Mouse (Mus musculus) lung, postnatal 14 days (tissue): ENCODE results near the gene Pknox2.

Experiments used
- DNase-seq: peaks from one replicate; pipeline ENCODE4 v3.0.0; 2021

The Pknox2 gene

GRCm38 (mm10) chr9:36873796-36874195, 273.4 kb downstream of the Pknox2 start:
- no peak for DNase-seq

DNA sequence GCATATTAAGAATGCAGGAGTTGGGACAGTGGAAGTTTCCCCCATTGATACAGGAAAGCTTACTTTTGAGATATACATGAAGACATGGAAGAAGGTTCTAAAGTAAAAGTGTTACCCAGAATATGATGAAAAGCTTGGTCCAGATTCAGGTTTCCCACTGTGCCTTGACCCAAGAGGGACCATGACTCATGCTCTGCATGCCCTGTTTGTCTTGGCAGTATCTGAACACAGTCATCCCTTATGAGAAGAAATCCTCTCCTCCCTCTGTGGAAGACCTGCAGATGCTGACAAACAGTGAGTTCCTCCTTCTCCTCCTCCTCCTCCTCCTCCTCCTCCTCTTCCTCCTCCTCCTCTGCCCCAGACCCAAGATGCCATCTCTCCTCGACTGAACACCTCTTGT, 276.9 kb downstream of the Pknox2 start:
- no peak for DNase-seq

DNA sequence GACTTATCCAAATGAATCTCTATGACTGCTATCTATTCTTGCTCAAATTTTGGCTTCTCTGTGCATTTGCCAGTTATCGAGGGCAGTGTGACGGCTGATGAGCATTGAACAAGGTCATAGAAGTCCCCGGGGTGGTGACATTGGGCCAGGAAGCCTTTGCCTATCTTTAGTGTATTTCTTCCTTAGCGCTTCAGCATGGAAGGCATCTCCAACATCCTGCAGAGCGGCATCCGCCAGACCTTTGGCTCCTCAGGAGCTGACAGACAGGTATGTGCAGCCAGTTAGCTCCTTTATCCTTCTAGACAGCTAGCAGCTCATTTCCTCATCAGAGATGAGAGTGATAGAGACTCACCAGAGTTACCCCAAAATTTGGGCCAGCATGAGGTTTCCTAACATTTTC, 278.5 kb downstream of the Pknox2 start:
- DNase-seq = no peak

GRCm38 (mm10) chr9:36864862-36865813, 282.1 kb downstream of the Pknox2 start:
- DNase-seq = no peak

DNA sequence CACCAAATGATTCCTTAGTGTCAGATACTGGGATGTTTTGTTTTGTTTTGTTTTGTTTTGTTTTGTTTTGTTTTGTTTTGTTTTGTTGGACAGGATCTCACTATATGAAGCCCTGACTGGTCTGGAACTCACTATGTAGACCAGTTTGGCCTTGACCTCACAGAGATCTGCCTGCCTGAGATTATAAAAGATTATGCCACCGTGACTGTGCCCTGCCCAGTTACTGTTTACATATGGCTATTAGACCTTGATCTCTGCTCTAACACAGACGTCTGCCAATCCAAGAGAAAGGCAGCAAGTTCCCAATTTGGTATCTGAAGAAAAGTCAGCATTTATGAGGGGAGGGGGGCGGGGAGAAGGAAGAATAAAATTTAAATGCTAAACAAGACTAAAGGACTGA, 283.5 kb downstream of the Pknox2 start:
- DNase-seq = no peak

GRCm38 (mm10) chr9:36862576-36862975, 284.6 kb downstream of the Pknox2 start:
- no peak for DNase-seq

DNA sequence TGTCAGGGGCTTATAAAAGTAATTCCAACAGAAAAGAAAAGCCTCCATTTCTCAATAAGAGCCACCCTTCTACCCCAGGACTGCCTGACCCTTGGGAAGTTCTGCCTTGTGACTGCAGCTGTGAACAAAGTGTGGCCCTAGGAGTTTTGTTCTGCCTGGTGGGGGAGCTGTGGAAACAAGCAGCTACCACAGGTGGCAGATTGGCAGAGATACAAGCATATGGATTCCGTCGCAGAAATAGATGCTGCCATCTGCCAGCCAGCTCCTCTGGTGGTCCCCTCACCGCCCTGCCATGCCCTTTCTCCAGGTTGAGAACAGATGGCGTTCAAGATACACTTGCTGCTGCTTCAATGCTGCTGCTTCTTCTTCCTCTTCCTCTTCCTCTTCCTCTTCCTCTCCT, 288.5 kb downstream of the Pknox2 start:
- DNase-seq = no peak

- no peak for DNase-seq
Measured at GRCm38 (mm10) chr9:36857476-36858117, 289.6 kb downstream of the Pknox2 start.

- DNase-seq = no peak
Measured at GRCm38 (mm10) chr9:36856351-36856750, 290.9 kb downstream of the Pknox2 start.

DNA sequence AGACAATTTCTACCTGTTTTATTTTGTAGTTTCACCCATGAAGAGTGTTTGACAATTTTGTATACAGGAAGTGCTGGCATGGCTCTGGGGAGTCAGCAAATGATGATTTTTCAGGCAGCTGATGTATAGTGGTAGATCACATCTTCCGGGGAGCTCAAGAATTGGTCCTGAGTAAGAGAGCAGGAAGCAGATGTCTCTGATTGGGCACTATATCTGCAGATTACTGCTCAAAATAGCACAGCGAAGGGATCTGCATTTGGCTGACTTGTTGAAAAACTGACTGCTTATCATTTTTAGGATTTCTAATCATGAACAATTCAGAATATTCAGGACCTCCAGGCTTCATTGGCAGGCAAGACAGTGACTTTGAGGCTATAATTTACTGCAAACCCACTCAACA, 295.0 kb downstream of the Pknox2 start:
- no peak for DNase-seq

GRCm38 (mm10) chr9:36850091-36850490, 297.1 kb downstream of the Pknox2 start:
- DNase-seq = no peak

DNA sequence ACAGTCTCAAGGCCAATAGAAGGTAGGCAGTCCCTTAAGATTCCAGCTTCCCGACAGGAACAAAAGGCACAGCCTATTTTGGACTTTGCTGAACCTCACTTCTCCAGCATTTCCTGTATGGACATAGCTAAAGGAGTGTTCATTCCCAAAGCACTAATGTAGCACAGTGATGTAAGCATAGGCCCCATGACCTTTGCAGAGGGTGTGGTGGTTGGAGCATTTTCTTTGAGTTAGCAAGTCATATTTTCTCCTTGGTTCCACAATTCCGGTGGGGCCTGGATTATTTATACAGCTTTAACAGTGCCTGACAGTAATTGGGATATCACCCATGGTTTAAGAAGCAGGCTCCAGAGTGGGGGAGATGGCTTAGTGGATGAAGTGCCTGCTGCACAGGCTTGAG, 298.5 kb downstream of the Pknox2 start:
- DNase-seq = no peak

DNA sequence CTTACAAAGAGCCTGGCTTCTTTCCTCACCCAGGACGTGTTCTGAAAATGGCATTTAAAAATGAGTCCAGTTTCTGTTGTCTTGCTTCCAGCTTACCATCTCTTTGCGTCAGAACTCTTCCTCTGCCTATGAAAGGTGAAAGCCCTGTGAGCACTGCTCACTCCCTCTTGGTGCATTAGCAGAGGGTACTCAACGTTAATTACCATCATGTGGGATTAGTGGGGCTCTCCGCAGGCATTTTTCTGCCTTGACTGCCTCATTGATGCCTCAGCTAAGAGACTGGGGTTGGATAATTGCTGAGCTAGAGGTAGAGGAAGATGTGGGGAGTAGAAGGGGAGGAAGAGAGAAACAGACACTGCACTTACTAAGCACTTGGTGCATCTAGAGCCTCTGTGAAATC, 300.9 kb downstream of the Pknox2 start:
- DNase-seq = no peak
